Mouse (Mus musculus): ENCODE results near the gene Cnih1. TPM values are rescaled to one million over a fixed set of nuclear protein-coding genes. Genes with fewer than 3 reads are reported as not detected.
A peak's percentile ranks its signal among the peaks of the same experiment; 100 is the strongest.

The Cnih1 gene
- polyA plus RNA-seq, 1 experiment from 2014 or later = 95.7 TPM

GRCm38 (mm10) chr14:46806186-46806585, 18.0 kb upstream of the Cnih1 start:
- Histone ChIP-seq H3K27ac (no peak overlapping the region), H3K4me3 (ENCODE audit: inconsistent target) (no peak overlapping the region), H3K36me3 (ENCODE audit: inconsistent target) (peaks cover 3% of the 10 kb centered on the region; the same call in 1 of the 2 replicates), H3K79me2 (ENCODE audit: inconsistent target) (no peaks in the 10 kb centered on the region)
- 92% methylated on average over 5 of the region's 5 CpGs for WGBS (ENCODE audit: missing documents)

- Histone ChIP-seq H3K4me3 (ENCODE audit: inconsistent target) (no peak overlapping the region), H3K36me3 (ENCODE audit: inconsistent target) (no peaks in the 10 kb centered on the region; the same call in 1 of the 2 replicates), H3K27ac (no peak overlapping the region), H3K79me2 (ENCODE audit: inconsistent target) (no peaks in the 10 kb centered on the region)
- WGBS (ENCODE audit: missing documents) = 67% methylated on average over 1 of the region's 1 CpGs
Measured at GRCm38 (mm10) chr14:46803791-46804190, 15.6 kb upstream of the Cnih1 start.

GRCm38 (mm10) chr14:46803259-46803658, 15.0 kb upstream of the Cnih1 start:
- Histone ChIP-seq H3K36me3 (ENCODE audit: inconsistent target) (no peaks in the 10 kb centered on the region; the same call in 1 of the 2 replicates), H3K4me3 (ENCODE audit: inconsistent target) (no peak overlapping the region), H3K27ac (no peak overlapping the region), H3K79me2 (ENCODE audit: inconsistent target) (no peaks in the 10 kb centered on the region)
- 74% methylated on average over 4 of the region's 4 CpGs for WGBS (ENCODE audit: missing documents)

- WGBS (ENCODE audit: missing documents) = 75% methylated on average over 3 of the region's 3 CpGs
- H3K4me3 ChIP-seq (ENCODE audit: inconsistent target) = no peak overlapping the region
- no peaks in the 10 kb centered on the region for H3K79me2 ChIP-seq (ENCODE audit: inconsistent target)
- H3K27ac ChIP-seq = no peak overlapping the region
- no peaks in the 10 kb centered on the region; the same call in 1 of the 2 replicates for H3K36me3 ChIP-seq (ENCODE audit: inconsistent target)
Measured at GRCm38 (mm10) chr14:46800684-46801345, 12.6 kb upstream of the Cnih1 start.

- Histone ChIP-seq H3K36me3 (ENCODE audit: inconsistent target) (no peaks in the 10 kb centered on the region), H3K79me2 (ENCODE audit: inconsistent target) (no peaks in the 10 kb centered on the region), H3K27ac (no peak overlapping the region), H3K4me3 (ENCODE audit: inconsistent target) (no peak overlapping the region)
- WGBS (ENCODE audit: missing documents) = 85% methylated on average over 5 of the region's 5 CpGs
Measured at GRCm38 (mm10) chr14:46794157-46794556, 5.9 kb upstream of the Cnih1 start.

GRCm38 (mm10) chr14:46790723-46791122, 2.5 kb upstream of the Cnih1 start:
- WGBS (ENCODE audit: missing documents) = 93% methylated on average over 6 of the region's 6 CpGs
- Histone ChIP-seq H3K4me3 (ENCODE audit: inconsistent target) (no peak overlapping the region), H3K79me2 (ENCODE audit: inconsistent target) (peaks cover 19% of the 10 kb centered on the region), H3K36me3 (ENCODE audit: inconsistent target) (no peaks in the 10 kb centered on the region), H3K27ac (no peak overlapping the region)

GRCm38 (mm10) chr14:46790303-46790702, 2.1 kb upstream of the Cnih1 start:
- Histone ChIP-seq H3K27ac (no peak overlapping the region), H3K79me2 (ENCODE audit: inconsistent target) (peaks cover 23% of the 10 kb centered on the region), H3K4me3 (ENCODE audit: inconsistent target) (no peak overlapping the region), H3K36me3 (ENCODE audit: inconsistent target) (no peaks in the 10 kb centered on the region)
- WGBS (ENCODE audit: missing documents) = 96% methylated on average over 2 of the region's 4 CpGs

GRCm38 (mm10) chr14:46788505-46788901, 292 bp upstream of the Cnih1 start:
- H3K27ac ChIP-seq = no peak overlapping the region
- no peak overlapping the region for H3K4me3 ChIP-seq (ENCODE audit: inconsistent target)
- peaks cover 41% of the 10 kb centered on the region for H3K79me2 ChIP-seq (ENCODE audit: inconsistent target)
- WGBS (ENCODE audit: missing documents) = 22% methylated on average over 8 of the region's 8 CpGs
- no peaks in the 10 kb centered on the region; the same call in 1 of the 2 replicates for H3K36me3 ChIP-seq (ENCODE audit: inconsistent target)

- Histone ChIP-seq H3K79me2 (ENCODE audit: inconsistent target) (peaks cover 52% of the 10 kb centered on the region), H3K36me3 (ENCODE audit: inconsistent target) (peaks cover 4% of the 10 kb centered on the region; the same call in 1 of the 2 replicates), H3K27ac (0 out of 2 replicates have a peak overlapping the region, but pooled peaks have one; percentile 8), H3K4me3 (ENCODE audit: inconsistent target) (peak overlapping the region; percentile 57)
- under 1% methylated on average over 11 of the region's 11 CpGs for WGBS (ENCODE audit: missing documents)
Measured at GRCm38 (mm10) chr14:46787454-46787786, 791 bp downstream of the Cnih1 start.

GRCm38 (mm10) chr14:46785247-46785646, 3.0 kb downstream of the Cnih1 start:
- Histone ChIP-seq H3K79me2 (ENCODE audit: inconsistent target) (peaks cover 74% of the 10 kb centered on the region), H3K36me3 (ENCODE audit: inconsistent target) (peaks cover 25% of the 10 kb centered on the region), H3K27ac (no peak overlapping the region), H3K4me3 (ENCODE audit: inconsistent target) (no peak overlapping the region)
- 90% methylated on average over 5 of the region's 5 CpGs for WGBS (ENCODE audit: missing documents)

GRCm38 (mm10) chr14:46783327-46783926, 4.8 kb downstream of the Cnih1 start:
- Histone ChIP-seq H3K4me3 (ENCODE audit: inconsistent target) (no peak overlapping the region), H3K79me2 (ENCODE audit: inconsistent target) (peaks cover 78% of the 10 kb centered on the region), H3K36me3 (ENCODE audit: inconsistent target) (peaks cover 43% of the 10 kb centered on the region), H3K27ac (no peak overlapping the region)
- 98% methylated on average over 10 of the region's 10 CpGs for WGBS (ENCODE audit: missing documents)

GRCm38 (mm10) chr14:46782187-46782828, 5.9 kb downstream of the Cnih1 start:
- Histone ChIP-seq H3K79me2 (ENCODE audit: inconsistent target) (peaks cover 74% of the 10 kb centered on the region), H3K27ac (no peak overlapping the region), H3K4me3 (ENCODE audit: inconsistent target) (no peak overlapping the region), H3K36me3 (ENCODE audit: inconsistent target) (peaks cover 54% of the 10 kb centered on the region)
- 87% methylated on average over 8 of the region's 8 CpGs for WGBS (ENCODE audit: missing documents)

- peaks cover 62% of the 10 kb centered on the region for H3K79me2 ChIP-seq (ENCODE audit: inconsistent target)
- peaks cover 54% of the 10 kb centered on the region for H3K36me3 ChIP-seq (ENCODE audit: inconsistent target)
- WGBS (ENCODE audit: missing documents) = 96% methylated on average over 6 of the region's 7 CpGs
Measured at GRCm38 (mm10) chr14:46781086-46781485, 7.1 kb downstream of the Cnih1 start.

GRCm38 (mm10) chr14:46779217-46779616, 9.0 kb downstream of the Cnih1 start:
- 94% methylated on average over 7 of the region's 7 CpGs for WGBS (ENCODE audit: missing documents)
- H3K79me2 ChIP-seq (ENCODE audit: inconsistent target) = peaks cover 44% of the 10 kb centered on the region
- no peak overlapping the region for H3K27ac ChIP-seq
- no peak overlapping the region for H3K4me3 ChIP-seq (ENCODE audit: inconsistent target)
- H3K36me3 ChIP-seq (ENCODE audit: inconsistent target) = peaks cover 62% of the 10 kb centered on the region

More at GRCm38 (mm10) chr14:46781086-46781485, 7.1 kb downstream of the Cnih1 start:
- H3K27ac ChIP-seq = no peak overlapping the region
- H3K4me3 ChIP-seq (ENCODE audit: inconsistent target) = no peak overlapping the region

- no peak overlapping the region for H3K4me3 ChIP-seq (ENCODE audit: inconsistent target)
- H3K27ac ChIP-seq = no peak overlapping the region
- peaks cover 62% of the 10 kb centered on the region for H3K36me3 ChIP-seq (ENCODE audit: inconsistent target)
- 95% methylated on average over 9 of the region's 9 CpGs for WGBS (ENCODE audit: missing documents)
- H3K79me2 ChIP-seq (ENCODE audit: inconsistent target) = peaks cover 39% of the 10 kb centered on the region
Measured at GRCm38 (mm10) chr14:46778756-46779155, 9.5 kb downstream of the Cnih1 start.
